Mouse (Mus musculus): ENCODE measurements at regions not wholly inside any gene's neighbourhood (a gene's known extent, or its start where the extent isn't known, plus 50 kb on each side); places are given as distances from the start of the nearest gene placed in this dataset.

DNA sequence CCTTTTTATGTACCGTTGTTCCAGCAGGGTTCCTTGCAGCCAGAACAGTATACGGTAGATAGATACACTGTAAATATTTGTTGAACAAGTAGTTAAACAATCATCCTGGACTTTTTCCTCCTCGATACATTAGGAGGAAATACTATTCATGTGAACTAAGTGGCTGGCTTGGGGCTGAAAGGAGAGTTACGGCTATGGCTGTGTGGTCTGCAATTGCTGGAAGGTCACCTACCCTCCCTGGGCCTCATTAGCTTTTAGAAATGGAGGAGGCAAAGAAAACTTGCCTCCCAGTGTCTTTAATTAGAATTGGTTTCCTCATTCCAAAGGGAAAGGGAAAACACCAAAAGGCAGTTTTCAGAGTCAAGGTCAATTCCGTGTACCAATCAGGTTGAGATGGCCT is 381.6 kb upstream of the Tenm4 start:
- Histone ChIP-seq H3K36me3 (no peaks in the 10 kb centered on the region), H3K4me3 (no peak overlapping the region), H3K27me3 (ENCODE audit: insufficient read depth, poor library complexity, severe bottlenecking) (no peaks in the 10 kb centered on the region), H3K9me3 (no peaks in the 10 kb centered on the region), H3K4me1 (replicated peaks) (no peaks in the 10 kb centered on the region), H3K27ac (no peak overlapping the region)
- no peak for DNase-seq (ENCODE audit: low spot score)
- WGBS, result 87% methylated on average over 5 of the region's 5 CpGs

DNA sequence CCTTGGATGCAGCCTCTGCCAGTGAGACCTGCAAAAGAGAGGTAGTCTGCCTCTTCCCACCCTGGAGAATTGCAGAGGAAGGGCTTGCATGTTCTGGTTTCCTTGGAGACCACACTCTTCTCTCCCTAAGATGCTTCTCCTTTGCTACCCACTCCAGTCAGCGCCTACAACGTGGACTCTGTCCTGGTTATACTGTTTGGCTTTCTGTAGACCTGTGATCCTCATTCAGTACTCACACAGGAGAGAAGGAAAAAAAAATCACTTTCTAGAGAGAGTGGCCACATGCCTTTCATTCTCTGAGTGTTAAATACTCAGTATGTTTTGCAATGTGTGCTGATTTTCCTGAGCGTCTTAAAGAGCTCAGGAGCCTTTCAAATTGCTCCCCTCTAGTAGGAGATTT is 372.0 kb upstream of the Tenm4 start:
- Histone ChIP-seq H3K27me3 (ENCODE audit: insufficient read depth, poor library complexity, severe bottlenecking) (no peaks in the 10 kb centered on the region), H3K27ac (no peak overlapping the region), H3K9me3 (no peaks in the 10 kb centered on the region), H3K4me3 (no peak overlapping the region), H3K4me1 (replicated peaks) (0 out of 2 replicates have a peak, but pooled peaks cover 2% of the 10 kb centered on the region), H3K36me3 (no peaks in the 10 kb centered on the region)
- 64% methylated on average over 3 of the region's 3 CpGs for WGBS
- DNase-seq (ENCODE audit: low spot score), result no peak

DNA sequence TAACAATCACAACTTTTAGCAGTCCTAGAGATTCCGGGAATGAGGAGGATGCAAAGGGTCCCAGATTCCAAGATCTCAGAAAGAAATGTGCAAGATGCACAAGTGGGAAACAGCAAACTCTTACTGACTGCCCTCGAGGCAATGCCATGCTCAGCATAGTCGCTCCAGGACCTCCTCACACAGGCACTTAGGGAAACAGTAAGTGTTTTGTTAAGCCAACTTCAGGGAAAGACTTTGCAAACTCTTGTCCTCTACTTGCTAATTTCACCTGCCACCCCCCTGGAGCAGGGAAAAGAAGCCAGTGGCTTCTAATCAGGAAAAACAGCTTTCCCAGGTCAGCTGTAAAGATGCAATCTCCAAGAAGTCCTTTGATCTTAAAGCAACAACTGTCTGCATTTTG is 361.4 kb upstream of the Tenm4 start:
- H3K36me3 ChIP-seq, result no peaks in the 10 kb centered on the region
- WGBS, result 24% methylated on average over 3 of the region's 3 CpGs
- H3K4me1 ChIP-seq (replicated peaks), result peaks cover 18% of the 10 kb centered on the region
- H3K9me3 ChIP-seq, result no peaks in the 10 kb centered on the region
- H3K4me3 ChIP-seq, result no peak overlapping the region
- no peak for DNase-seq (ENCODE audit: low spot score)
- no peak overlapping the region for H3K27ac ChIP-seq
- H3K27me3 ChIP-seq (ENCODE audit: insufficient read depth, poor library complexity, severe bottlenecking), result no peaks in the 10 kb centered on the region

DNA sequence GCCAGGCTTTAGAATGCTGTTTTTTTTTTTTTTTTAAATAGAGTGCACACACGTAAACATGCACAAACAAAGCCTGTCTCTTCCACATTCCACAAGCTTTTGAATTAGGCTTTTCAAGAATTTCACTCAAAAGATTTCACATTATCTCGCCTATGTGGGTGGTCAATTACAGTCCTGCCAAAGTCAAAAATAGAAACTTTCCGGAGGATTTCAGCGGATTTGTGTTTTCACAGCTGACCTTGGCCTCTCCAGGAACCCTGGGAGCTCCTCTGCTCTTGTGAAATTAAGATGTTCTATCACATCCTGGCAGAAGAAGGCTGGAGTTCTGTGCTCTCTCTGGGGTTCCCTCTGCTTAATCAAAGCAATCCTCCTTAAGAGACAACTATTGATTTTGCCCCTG is 360.9 kb upstream of the Tenm4 start:
- H3K4me3 ChIP-seq, result no peak overlapping the region
- WGBS, result 15% methylated on average over 4 of the region's 4 CpGs
- DNase-seq (ENCODE audit: low spot score), result no peak
- H3K9me3 ChIP-seq, result no peaks in the 10 kb centered on the region
- peaks cover 22% of the 10 kb centered on the region for H3K4me1 ChIP-seq (replicated peaks)
- no peaks in the 10 kb centered on the region for H3K36me3 ChIP-seq
- H3K27me3 ChIP-seq (ENCODE audit: insufficient read depth, poor library complexity, severe bottlenecking), result no peaks in the 10 kb centered on the region
- H3K27ac ChIP-seq, result no peak overlapping the region

DNA sequence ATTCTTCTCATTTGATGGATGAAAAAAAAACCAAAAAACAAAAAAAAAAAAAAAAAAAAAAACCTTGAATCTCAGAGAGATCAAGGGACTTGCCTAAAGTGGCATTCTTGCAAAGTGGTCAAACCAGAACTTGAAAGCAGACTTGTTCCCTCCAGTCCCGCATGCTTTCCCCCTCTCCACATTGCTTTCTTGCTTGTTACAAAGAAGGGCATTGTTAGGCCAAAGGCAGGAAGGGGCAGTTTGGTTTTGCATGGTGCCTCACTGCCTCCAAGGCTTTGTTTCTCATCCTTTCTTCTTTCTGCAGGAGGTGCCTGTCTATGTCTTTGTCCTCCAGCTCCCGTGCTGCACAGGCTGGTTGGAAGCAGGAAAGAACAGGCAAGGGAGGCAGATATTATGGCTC is 356.2 kb upstream of the Tenm4 start:
- Histone ChIP-seq H3K36me3 (no peaks in the 10 kb centered on the region), H3K4me3 (no peak overlapping the region), H3K4me1 (replicated peaks) (peaks cover 21% of the 10 kb centered on the region), H3K9me3 (no peaks in the 10 kb centered on the region), H3K27me3 (ENCODE audit: insufficient read depth, poor library complexity, severe bottlenecking) (no peaks in the 10 kb centered on the region), H3K27ac (peak overlapping the region; percentile 77)
- peak; percentile 36 for DNase-seq (ENCODE audit: low spot score)
- WGBS, result 7% methylated on average over 2 of the region's 2 CpGs

DNA sequence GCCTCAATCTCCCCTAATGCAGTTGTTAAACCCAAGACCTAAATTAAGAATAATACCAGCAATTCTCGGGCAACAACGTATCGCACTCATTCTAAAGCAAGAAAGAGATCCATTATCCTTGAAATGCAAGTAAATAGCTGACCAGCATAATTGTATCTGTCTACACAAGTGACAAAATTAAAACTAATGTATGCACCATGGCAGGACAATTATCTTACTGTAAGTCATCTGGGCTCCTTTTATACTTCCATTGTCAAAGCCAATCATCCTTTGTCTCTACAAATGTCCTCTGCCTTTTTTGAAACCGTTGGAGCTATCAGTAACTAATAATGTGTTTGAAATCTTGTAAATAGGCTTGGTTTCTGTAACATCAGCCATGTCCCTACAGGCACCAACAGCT is 347.5 kb upstream of the Tenm4 start:
- no peaks in the 10 kb centered on the region for H3K4me1 ChIP-seq (replicated peaks)
- H3K4me3 ChIP-seq, result no peak overlapping the region
- no peaks in the 10 kb centered on the region for H3K27me3 ChIP-seq (ENCODE audit: insufficient read depth, poor library complexity, severe bottlenecking)
- WGBS, result 92% methylated on average over 4 of the region's 4 CpGs
- no peak for DNase-seq (ENCODE audit: low spot score)
- H3K27ac ChIP-seq, result no peak overlapping the region
- no peaks in the 10 kb centered on the region for H3K36me3 ChIP-seq
- H3K9me3 ChIP-seq, result no peaks in the 10 kb centered on the region

DNA sequence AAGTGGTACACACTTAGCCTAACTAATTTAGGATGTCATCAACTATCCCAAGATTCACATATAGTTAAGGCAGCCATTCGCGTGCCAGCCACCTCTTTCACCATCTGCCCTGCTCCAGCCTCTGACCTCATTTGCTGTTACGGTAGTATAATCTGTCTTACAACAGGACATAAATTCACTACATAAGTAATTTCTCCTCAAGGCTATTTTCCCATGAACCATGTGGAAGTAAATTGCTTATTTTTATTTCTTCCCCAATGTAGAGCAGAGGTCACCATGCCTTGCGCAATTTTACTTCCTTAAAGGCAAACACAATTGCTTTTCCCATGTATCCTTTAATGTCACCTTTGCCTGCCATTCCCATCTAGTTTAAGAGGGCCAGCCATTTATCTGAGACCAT is 341.2 kb upstream of the Tenm4 start:
- H3K4me1 ChIP-seq (replicated peaks), result peaks cover 4% of the 10 kb centered on the region
- 94% methylated on average over 4 of the region's 4 CpGs for WGBS
- no peak overlapping the region for H3K4me3 ChIP-seq
- H3K27ac ChIP-seq, result no peak overlapping the region
- DNase-seq (ENCODE audit: low spot score), result no peak
- H3K9me3 ChIP-seq, result no peaks in the 10 kb centered on the region
- H3K36me3 ChIP-seq, result no peaks in the 10 kb centered on the region
- H3K27me3 ChIP-seq (ENCODE audit: insufficient read depth, poor library complexity, severe bottlenecking), result no peaks in the 10 kb centered on the region

DNA sequence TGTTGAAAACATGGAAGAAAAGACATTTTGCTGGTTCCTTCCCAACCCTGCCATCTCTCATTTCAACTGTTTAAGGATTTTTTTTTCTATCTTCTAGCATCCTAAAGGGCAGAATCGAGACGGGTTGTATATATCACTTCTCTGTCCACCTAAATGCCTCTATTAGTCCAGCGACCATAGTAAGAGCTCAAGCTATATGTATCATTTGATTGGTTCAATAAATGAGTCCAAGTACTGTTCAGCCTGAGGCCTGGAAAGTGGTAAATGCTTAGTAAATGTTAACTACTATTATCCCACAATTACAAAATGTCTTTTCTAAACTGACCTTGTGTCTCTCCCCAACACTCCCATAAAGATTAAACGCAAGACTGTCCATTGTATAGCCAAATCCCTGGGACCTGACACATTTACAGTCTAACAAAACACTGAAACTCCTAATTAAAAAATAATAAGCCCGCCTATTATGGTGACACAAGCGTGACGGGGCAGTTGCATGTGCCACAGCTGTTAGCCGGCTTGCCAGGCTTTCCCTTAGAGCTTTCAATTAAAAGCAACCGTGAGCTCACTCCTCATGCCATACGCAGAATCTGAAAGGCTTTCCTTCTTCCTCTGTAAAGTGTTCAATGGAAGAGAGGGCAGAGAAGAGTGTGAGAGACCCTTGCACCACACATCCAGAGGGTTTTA is 336.7 kb upstream of the Tenm4 start:
- DNase-seq (ENCODE audit: low spot score), result no peak
- H3K4me3 ChIP-seq, result no peak overlapping the region
- peaks cover 4% of the 10 kb centered on the region for H3K4me1 ChIP-seq (replicated peaks)
- WGBS, result 80% methylated on average over 10 of the region's 10 CpGs
- H3K36me3 ChIP-seq, result no peaks in the 10 kb centered on the region
- H3K27me3 ChIP-seq (ENCODE audit: insufficient read depth, poor library complexity, severe bottlenecking), result no peaks in the 10 kb centered on the region
- H3K27ac ChIP-seq, result no peak overlapping the region
- no peaks in the 10 kb centered on the region for H3K9me3 ChIP-seq

DNA sequence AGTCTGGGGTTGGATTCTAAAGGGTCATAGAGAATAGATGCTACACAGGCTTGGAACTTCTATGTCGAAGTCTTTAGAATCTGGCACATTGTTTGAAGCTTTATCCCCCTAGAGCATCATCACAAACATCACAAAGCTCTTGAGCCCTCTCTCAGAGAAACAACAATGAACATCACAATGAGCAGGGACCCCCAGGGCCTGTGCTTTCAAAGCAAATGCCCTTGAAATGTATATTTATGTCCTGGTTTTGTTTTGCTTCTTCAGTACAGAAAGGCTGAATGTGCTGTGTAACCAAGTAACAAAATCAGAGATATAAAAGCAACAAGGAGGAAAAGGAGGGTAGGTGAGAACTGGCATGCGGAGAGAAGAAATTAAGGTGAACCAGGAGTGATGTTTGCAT is 330.6 kb upstream of the Tenm4 start:
- H3K4me3 ChIP-seq, result no peak overlapping the region
- WGBS, result 47% methylated on average over 2 of the region's 2 CpGs
- H3K9me3 ChIP-seq, result no peaks in the 10 kb centered on the region
- H3K27ac ChIP-seq, result no peak overlapping the region
- H3K36me3 ChIP-seq, result no peaks in the 10 kb centered on the region
- no peaks in the 10 kb centered on the region for H3K27me3 ChIP-seq (ENCODE audit: insufficient read depth, poor library complexity, severe bottlenecking)
- no peak for DNase-seq (ENCODE audit: low spot score)
- H3K4me1 ChIP-seq (replicated peaks), result peaks cover 21% of the 10 kb centered on the region

DNA sequence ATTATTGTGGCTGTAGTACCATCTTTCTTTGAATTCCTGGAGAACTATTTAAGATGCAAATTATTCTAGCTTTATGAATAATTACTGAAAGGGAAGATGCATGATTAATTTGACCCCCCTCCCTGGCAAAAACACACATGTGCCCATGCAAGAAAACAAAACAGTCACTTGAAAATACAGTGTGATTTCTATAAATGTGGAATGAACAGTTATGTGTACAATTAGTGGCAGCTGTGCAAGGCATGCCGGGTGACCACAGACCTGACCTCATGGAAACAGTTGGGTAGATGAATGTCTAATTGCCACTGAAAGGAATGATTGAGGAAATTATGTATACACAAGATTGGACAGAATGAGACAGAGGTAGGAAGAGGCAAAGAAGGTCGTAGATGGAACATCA is 321.2 kb upstream of the Tenm4 start:
- no peak overlapping the region for H3K27ac ChIP-seq
- no peaks in the 10 kb centered on the region for H3K9me3 ChIP-seq
- H3K4me3 ChIP-seq, result no peak overlapping the region
- no peak for DNase-seq (ENCODE audit: low spot score)
- H3K4me1 ChIP-seq (replicated peaks), result no peaks in the 10 kb centered on the region
- H3K36me3 ChIP-seq, result no peaks in the 10 kb centered on the region
- 84% methylated on average over 2 of the region's 2 CpGs for WGBS
- no peaks in the 10 kb centered on the region for H3K27me3 ChIP-seq (ENCODE audit: insufficient read depth, poor library complexity, severe bottlenecking)

DNA sequence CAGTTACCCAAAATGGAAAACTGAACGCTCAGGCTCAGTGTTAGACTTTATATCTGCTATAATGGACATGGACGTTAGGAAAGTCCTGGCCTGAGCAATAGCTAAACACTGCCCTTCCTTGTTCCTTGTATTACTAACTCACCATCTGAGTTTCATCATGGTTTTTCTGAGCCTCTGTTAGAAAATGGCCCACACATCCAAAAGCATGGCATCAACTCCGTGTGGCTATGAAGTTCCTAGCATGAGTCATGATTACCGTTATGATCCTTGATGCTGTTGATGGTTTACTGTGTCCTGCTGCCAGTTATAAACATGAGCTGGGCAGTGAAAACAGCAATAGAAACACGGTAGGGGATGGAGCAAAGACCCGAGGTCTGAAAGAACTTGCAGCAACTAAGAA is 318.4 kb upstream of the Tenm4 start:
- H3K9me3 ChIP-seq, result no peaks in the 10 kb centered on the region
- DNase-seq (ENCODE audit: low spot score), result no peak
- 84% methylated on average over 6 of the region's 6 CpGs for WGBS
- H3K27ac ChIP-seq, result no peak overlapping the region
- H3K27me3 ChIP-seq (ENCODE audit: insufficient read depth, poor library complexity, severe bottlenecking), result no peaks in the 10 kb centered on the region
- no peaks in the 10 kb centered on the region for H3K4me1 ChIP-seq (replicated peaks)
- no peak overlapping the region for H3K4me3 ChIP-seq
- no peaks in the 10 kb centered on the region for H3K36me3 ChIP-seq

DNA sequence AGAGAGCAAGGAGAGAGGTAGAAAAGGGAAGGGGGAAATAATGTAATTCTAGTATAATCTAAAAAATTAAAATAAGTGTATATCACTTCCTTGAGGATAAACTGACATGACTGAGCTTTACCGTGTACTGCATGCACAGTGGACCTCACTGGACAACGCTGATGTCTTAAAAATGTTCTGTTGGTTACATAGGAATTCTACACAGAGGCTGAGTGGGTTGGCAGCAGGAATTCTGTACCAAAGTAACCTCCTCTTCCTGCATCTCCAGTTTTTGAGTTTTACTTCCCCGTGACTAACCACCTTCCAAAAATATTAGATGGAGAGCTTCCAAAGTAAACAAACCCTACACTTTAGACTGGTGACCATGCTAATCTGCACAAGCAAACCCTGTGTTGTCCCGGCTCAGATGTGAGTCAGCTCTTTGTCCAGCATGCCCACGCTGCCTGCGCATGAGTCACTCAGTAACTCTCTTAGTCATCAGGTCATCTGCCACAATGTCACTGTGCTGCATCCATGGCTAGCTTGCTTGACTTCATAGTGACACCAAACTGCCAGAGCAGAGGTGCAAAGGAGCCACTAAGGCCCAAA is 317.7 kb upstream of the Tenm4 start:
- DNase-seq (ENCODE audit: low spot score), result no peak
- no peaks in the 10 kb centered on the region for H3K9me3 ChIP-seq
- no peak overlapping the region for H3K27ac ChIP-seq
- no peaks in the 10 kb centered on the region for H3K4me1 ChIP-seq (replicated peaks)
- 88% methylated on average over 6 of the region's 6 CpGs for WGBS
- H3K27me3 ChIP-seq (ENCODE audit: insufficient read depth, poor library complexity, severe bottlenecking), result no peaks in the 10 kb centered on the region
- H3K36me3 ChIP-seq, result no peaks in the 10 kb centered on the region
- H3K4me3 ChIP-seq, result no peak overlapping the region

DNA sequence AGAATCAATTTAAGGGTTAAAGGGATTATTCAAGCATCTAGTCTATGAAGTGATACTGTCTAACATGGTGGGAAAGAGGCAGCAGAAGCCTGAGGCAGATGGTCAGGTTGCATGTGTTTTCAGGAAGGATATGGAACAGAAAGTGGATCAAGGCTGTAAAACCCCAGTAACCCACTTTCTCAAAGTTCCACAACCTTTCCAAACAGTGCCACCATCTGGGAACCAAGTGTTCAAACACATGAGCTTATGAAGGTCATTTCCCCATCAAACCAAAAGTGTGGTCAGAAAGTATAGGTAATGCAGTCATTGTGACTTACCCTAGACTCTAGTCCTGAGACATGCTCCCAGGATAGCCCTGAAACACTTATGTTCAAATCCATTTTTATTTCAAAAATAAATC is 312.8 kb upstream of the Tenm4 start:
- no peak for DNase-seq (ENCODE audit: low spot score)
- no peaks in the 10 kb centered on the region for H3K9me3 ChIP-seq

DNA sequence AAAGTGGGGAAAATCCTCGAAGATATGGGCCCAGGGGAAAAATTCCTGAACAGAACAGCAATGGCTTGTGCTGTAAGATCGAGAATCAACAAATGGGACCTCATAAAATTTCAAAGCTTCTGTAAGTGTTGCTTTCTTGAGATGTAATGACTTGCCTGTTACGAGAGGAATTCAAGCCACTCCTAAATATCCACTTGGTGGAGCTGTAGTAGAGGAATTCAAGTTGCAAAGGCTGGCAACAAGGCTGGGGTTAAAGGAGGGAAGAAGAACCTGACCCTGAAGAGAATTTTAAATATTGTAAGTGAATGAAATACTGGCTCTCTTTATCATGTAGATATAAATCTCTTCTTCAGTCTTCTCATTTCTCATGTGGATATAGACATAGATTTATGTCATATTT is 306.8 kb upstream of the Tenm4 start:
- Histone ChIP-seq H3K27me3 (ENCODE audit: insufficient read depth, poor library complexity, severe bottlenecking) (no peaks in the 10 kb centered on the region), H3K4me1 (replicated peaks) (no peaks in the 10 kb centered on the region), H3K36me3 (no peaks in the 10 kb centered on the region), H3K9me3 (no peaks in the 10 kb centered on the region), H3K4me3 (no peak overlapping the region), H3K27ac (no peak overlapping the region)
- no peak for DNase-seq (ENCODE audit: low spot score)
- 53% methylated on average over 3 of the region's 3 CpGs for WGBS

More for the DNA sequence above, 312.8 kb upstream of the Tenm4 start:
- Histone ChIP-seq H3K27me3 (ENCODE audit: insufficient read depth, poor library complexity, severe bottlenecking) (no peaks in the 10 kb centered on the region), H3K4me1 (replicated peaks) (no peaks in the 10 kb centered on the region), H3K27ac (no peak overlapping the region), H3K4me3 (no peak overlapping the region), H3K36me3 (no peaks in the 10 kb centered on the region)

All from hindbrain, embryonic 10.5 days (tissue).